Mouse (Mus musculus) heart, embryonic 11.5 days (tissue): ENCODE results near the gene Mnt. TPM values are rescaled to one million over a fixed set of nuclear protein-coding genes. Genes with fewer than 3 reads are reported as not detected.

ENCODE experiments used
- ATAC-seq: fragments of 200-750 bp; cut with Nextera tagmentation; replicated peaks from 2 replicates; pipeline ENCODE4 v1.8.0; 2017; ENCODE audit warnings: moderate library complexity; ENCODE audit not compliant: insufficient number of reproducible peaks, low FRiP score, low TSS enrichment
- H3K27ac ChIP-seq: fragments of 300-500 bp; sonication (generic); 2 replicates; pipeline ENCODE4 v1.5.1; 2014; ENCODE audit warnings: mild to moderate bottlenecking, low read depth, low read length
- H3K27me3 ChIP-seq: fragments of 300-500 bp; sonication (generic); 2 replicates; pipeline ENCODE4 v1.6.1; 2014; ENCODE audit warnings: mild to moderate bottlenecking, low read length, mixed read lengths; ENCODE audit not compliant: control insufficient read depth, insufficient read depth
- H3K36me3 ChIP-seq: fragments of 300-500 bp; sonication (generic); 2 replicates; pipeline ENCODE4 v1.6.1; 2014; ENCODE audit warnings: mild to moderate bottlenecking, low read length, moderate library complexity, mixed read lengths; ENCODE audit not compliant: control insufficient read depth, insufficient read depth
- H3K4me1 ChIP-seq: fragments of 300-500 bp; sonication (generic); 2 replicates; pipeline ENCODE4 v1.6.1; 2014; ENCODE audit warnings: low read length; ENCODE audit not compliant: control insufficient read depth, insufficient read depth
- H3K4me2 ChIP-seq: fragments of 300-500 bp; sonication (generic); 2 replicates; pipeline ENCODE4 v1.6.1; 2014; ENCODE audit warnings: mild to moderate bottlenecking, moderate library complexity
- H3K4me3 ChIP-seq: fragments of 300-500 bp; sonication (generic); 2 replicates; pipeline ENCODE4 v1.5.1; 2014; ENCODE audit warnings: low read depth, low read length
- H3K9ac ChIP-seq: fragments of 300-500 bp; sonication (generic); 2 replicates; pipeline ENCODE4 v1.6.1; 2014; ENCODE audit warnings: mild to moderate bottlenecking, low read depth, low read length, moderate library complexity
- H3K9me3 ChIP-seq: fragments of 300-500 bp; sonication (generic); replicated peaks from 2 replicates; pipeline ENCODE4 v1.6.1; 2016; ENCODE audit warnings: low read length; ENCODE audit not compliant: control insufficient read depth
- WGBS: fragments of 180-500 bp; shearing (Covaris S2); extraction: QIAGEN DNeasy Blood & Tissue Kit; methylation state at CpG from one replicate; pipeline ENCODE4 v1.1.7; 2014; ENCODE audit not compliant: insufficient replicate concordance; 5-methylcytosine and 5-hydroxymethylcytosine counted together
- polyA plus RNA-seq: library from polyadenylated mRNA; unstranded; fragments of >200 nt; fragmentation: Nextera tagmentation; extraction: Ambion mirVana; gene quantifications from 2 replicates; pipeline ENCODE4 v1.2.1, GENCODE M21; 2014

Gene Mnt
- polyA plus RNA-seq, 1 experiment from 2014 or later, result 2.7 TPM

GRCm38 (mm10) chr11:74828965-74829550 is 1.7 kb upstream of the Mnt start:
- Histone ChIP-seq H3K9ac (peak overlapping the region; percentile 85), H3K36me3 (no peaks in the 10 kb centered on the region), H3K27ac (no peak overlapping the region), H3K4me1 (peaks cover 29% of the 10 kb centered on the region), H3K4me2 (peak overlapping the region; percentile 94), H3K9me3 (no peaks in the 10 kb centered on the region), H3K27me3 (no peaks in the 10 kb centered on the region), H3K4me3 (peak overlapping the region; percentile 90)
- 17% methylated on average over 11 of the region's 11 CpGs for WGBS
- no peak for ATAC-seq

GRCm38 (mm10) chr11:74829812-74830211 is 908 bp upstream of the Mnt start:
- Histone ChIP-seq H3K4me1 (peaks cover 37% of the 10 kb centered on the region), H3K27me3 (no peaks in the 10 kb centered on the region), H3K36me3 (no peaks in the 10 kb centered on the region), H3K4me3 (peak overlapping the region; percentile 90), H3K9me3 (no peaks in the 10 kb centered on the region), H3K4me2 (peak overlapping the region; percentile 94), H3K27ac (peak overlapping the region; percentile 97), H3K9ac (peak overlapping the region; percentile 85)
- WGBS, result under 1% methylated on average over 20 of the region's 20 CpGs
- peak; percentile 36 for ATAC-seq

- H3K4me3 ChIP-seq, result peak overlapping the region; percentile 90
- peak overlapping the region; percentile 94 for H3K4me2 ChIP-seq
- peak overlapping the region; percentile 85 for H3K9ac ChIP-seq
- peak overlapping the region; percentile 97 for H3K27ac ChIP-seq
- no peaks in the 10 kb centered on the region for H3K36me3 ChIP-seq
- no peaks in the 10 kb centered on the region for H3K27me3 ChIP-seq
- ATAC-seq, result no peak
- H3K4me1 ChIP-seq, result peaks cover 40% of the 10 kb centered on the region
- WGBS, result under 1% methylated on average over 35 of the region's 35 CpGs
- no peaks in the 10 kb centered on the region for H3K9me3 ChIP-seq
Observed at GRCm38 (mm10) chr11:74831191-74831605, 478 bp downstream of the Mnt start.

- H3K4me3 ChIP-seq, result peak overlapping the region; percentile 90
- ATAC-seq, result peak; percentile 84
- no peaks in the 10 kb centered on the region for H3K27me3 ChIP-seq
- peak overlapping the region; percentile 85 for H3K9ac ChIP-seq
- H3K9me3 ChIP-seq, result no peaks in the 10 kb centered on the region
- under 1% methylated on average over 61 of the region's 61 CpGs for whole genome bisulfite sequencing
- H3K4me2 ChIP-seq, result peak overlapping the region; percentile 94
- no peaks in the 10 kb centered on the region for H3K36me3 ChIP-seq
- H3K4me1 ChIP-seq, result peaks cover 42% of the 10 kb centered on the region
- H3K27ac ChIP-seq, result peak overlapping the region; percentile 97
Observed at GRCm38 (mm10) chr11:74831606-74832451, 1.1 kb downstream of the Mnt start.

GRCm38 (mm10) chr11:74832503-74833143 is 1.9 kb downstream of the Mnt start:
- Histone ChIP-seq H3K9ac (peak overlapping the region; percentile 77), H3K27ac (peak overlapping the region; percentile 97), H3K36me3 (no peaks in the 10 kb centered on the region), H3K9me3 (no peaks in the 10 kb centered on the region), H3K4me2 (peak overlapping the region; percentile 94), H3K4me1 (peaks cover 49% of the 10 kb centered on the region), H3K27me3 (no peaks in the 10 kb centered on the region), H3K4me3 (peak overlapping the region; percentile 90)
- ATAC-seq, result no peak
- 2% methylated on average over 26 of the region's 26 CpGs for WGBS

- H3K9ac ChIP-seq, result peak overlapping the region; percentile 77
Observed at GRCm38 (mm10) chr11:74833536-74834358, 3.0 kb downstream of the Mnt start.

GRCm38 (mm10) chr11:74834359-74834638 is 3.6 kb downstream of the Mnt start:
- WGBS, result 68% methylated on average over 1 of the region's 1 CpGs
- Histone ChIP-seq H3K9ac (0 out of 2 replicates have a peak overlapping the region, but pooled peaks have one; percentile 0), H3K27ac (peak overlapping the region; percentile 74), H3K36me3 (no peaks in the 10 kb centered on the region), H3K27me3 (no peaks in the 10 kb centered on the region), H3K4me2 (peak overlapping the region; percentile 9; the same call in 1 of the 2 replicates), H3K9me3 (no peaks in the 10 kb centered on the region), H3K4me1 (peaks cover 38% of the 10 kb centered on the region), H3K4me3 (no peak overlapping the region)
- no peak for ATAC-seq

More at GRCm38 (mm10) chr11:74833536-74834358, 3.0 kb downstream of the Mnt start:
- H3K36me3 ChIP-seq, result no peaks in the 10 kb centered on the region
- H3K9me3 ChIP-seq, result no peaks in the 10 kb centered on the region
- H3K4me2 ChIP-seq, result peak overlapping the region; percentile 94
- peak overlapping the region; percentile 97 for H3K27ac ChIP-seq
- no peak overlapping the region for H3K4me3 ChIP-seq
- no peaks in the 10 kb centered on the region for H3K27me3 ChIP-seq
- 66% methylated on average over 8 of the region's 8 CpGs for WGBS
- peaks cover 40% of the 10 kb centered on the region for H3K4me1 ChIP-seq
- no peak for ATAC-seq
